Mouse (Mus musculus): ENCODE results near the gene Rdm1.
"Not testable (repeated sequence)": the region's sequence is repeated elsewhere in the genome, so short reads cannot be mapped to it uniquely, and the experiment has no call there.

Gene Rdm1

DNA sequence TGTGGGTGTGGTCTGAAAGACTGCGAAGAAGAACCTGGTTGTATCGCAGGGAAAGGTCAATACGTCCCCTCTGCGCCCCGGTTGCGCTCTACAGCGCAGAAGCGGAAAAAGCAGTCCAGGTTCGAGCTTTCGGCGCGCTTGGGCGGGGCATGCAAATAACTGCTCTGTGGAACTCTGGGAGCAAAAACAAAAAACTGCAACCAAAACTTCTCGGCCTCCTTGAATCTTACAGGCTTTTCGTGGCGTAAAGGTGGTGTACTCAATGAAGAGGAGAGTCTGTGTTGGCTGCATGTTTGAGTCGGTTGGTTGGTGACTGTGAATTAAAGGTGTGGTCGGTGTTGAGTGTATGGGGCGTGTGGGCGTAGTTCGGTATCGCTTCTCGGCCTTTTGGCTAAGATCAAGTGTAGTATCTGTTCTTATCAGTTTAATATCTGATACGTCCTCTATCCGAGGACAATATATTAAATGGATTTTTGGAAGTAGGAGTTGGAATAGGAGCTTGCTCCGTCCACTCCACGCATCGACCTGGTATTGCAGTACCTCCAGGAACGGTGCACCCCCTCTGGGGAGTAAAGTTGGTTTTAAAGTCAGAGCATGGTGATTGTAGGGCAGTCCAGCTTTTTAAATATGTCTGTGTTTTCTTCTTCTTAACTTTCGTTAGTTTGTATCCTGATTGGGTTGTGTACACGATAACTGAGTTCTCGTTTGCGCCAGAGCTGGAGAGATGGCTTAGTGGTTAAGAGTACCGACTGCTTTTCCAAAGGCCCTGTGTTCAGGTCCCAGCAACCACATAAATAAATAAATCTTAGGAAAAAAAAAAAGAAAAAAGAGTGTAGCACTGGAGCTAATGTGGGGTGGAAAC is at the start of gene Rdm1:
TSS of gene Rdm1 (plus strand) at position 201 of the 862 bp plus-strand sequence.
- DNase-seq (ENCODE audit: low spot score): peak; percentile 97

DNA sequence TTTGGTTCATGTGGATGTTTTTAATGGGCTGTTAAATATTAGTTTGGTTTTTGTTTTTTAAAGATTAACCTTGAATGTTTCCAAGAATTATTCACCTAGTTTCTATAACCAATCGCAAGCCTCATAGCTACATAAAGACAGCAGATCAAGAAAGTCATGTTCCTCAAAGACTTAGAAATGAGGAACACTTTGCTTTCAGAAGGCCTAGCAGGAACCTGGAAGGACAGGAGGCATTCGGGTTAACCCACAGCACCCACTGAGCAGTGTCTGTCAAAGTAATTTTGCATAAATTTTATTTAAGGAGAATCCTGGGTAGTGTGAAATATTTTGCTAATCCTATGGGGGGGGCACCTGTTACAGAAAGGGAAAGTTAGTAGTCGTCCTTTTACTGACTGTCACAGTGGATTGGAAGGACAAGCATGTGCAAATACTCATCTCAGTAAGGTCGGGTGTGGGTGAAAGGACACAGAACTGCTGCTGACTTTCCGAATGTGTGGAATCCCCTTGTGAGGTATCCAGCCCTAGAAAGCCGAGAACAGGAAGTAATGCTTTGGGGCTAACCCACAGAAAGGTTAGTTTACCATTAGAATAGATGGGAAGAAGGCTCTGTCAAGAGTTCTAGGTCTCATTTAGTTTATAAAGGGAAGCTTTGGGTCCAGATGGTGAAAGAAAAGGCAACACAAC is 45.8 kb upstream of the Rdm1 start:
- no peak for DNase-seq (ENCODE audit: low spot score)

DNA sequence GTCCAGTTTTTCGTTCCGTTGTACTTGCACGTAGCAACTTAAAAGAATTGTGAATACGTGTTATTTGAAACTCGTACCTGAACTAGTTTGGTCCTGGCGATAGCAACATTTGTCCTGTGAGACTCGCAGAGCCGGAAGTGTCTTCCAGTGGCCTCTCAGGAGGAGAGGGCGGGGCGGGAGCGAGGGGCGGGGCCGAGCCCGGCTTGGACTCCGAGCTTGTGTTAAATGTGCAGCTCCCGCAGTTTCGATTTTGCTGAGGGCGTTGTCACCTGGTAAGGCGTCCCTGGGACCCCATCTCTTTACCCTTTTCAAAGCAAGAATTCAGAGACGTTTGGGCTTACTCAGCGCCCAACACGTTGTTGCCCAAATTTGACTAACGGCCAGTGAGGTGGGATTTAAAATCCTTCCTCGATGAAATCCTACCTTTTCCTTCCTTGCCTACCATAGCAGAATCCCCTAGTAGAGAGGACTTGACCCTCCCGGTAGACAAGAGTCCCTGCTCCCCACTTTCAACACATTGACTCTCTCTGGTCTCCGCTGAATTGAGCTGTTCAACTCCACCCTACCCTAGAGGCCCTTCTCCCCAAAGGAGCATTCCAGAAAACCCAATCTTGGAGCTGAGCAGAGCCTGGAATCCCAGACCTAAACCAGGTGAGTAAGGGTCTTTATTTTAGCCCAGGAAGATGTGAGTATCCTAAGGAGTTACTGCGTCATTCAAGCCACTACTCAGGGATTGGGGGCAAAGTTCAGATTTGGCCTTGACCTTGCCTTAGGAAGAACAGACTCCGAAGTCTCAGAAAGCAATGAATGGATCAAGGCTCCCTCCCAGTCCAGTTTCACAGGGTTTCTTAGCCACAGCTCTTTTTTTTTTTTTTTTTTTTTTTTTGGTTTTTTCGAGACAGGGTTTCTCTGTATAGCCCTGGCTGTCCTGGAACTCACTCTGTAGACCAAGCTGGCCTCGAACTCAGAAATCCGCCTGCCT is 44.6 kb upstream of the Rdm1 start, which contains the start of gene Tmem106a:
TSS of gene Tmem106a (plus strand) at position 189 of the 982 bp plus-strand sequence.
- DNase-seq (ENCODE audit: low spot score): peak; percentile 70

DNA sequence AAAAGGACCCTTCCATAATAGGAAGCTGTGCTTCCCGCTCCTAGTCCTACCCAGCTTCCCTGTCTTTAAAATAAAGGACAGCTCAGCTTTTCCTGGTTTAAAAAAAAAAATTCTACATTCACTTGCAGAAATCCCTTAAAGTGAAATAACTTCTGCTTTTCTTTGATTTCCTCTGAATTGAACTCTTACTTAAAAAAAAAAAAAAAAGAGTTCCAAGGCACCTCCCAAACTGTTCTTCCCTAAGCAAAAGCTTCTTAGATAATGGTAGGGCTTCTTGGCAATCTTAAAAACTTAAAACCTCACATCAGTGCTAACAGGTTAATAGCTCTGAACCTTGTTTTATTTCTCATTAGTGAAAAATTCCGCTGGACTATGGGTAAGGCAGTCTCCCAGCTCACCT is 43.8 kb upstream of the Rdm1 start:
- DNase-seq (ENCODE audit: low spot score): no peak

DNA sequence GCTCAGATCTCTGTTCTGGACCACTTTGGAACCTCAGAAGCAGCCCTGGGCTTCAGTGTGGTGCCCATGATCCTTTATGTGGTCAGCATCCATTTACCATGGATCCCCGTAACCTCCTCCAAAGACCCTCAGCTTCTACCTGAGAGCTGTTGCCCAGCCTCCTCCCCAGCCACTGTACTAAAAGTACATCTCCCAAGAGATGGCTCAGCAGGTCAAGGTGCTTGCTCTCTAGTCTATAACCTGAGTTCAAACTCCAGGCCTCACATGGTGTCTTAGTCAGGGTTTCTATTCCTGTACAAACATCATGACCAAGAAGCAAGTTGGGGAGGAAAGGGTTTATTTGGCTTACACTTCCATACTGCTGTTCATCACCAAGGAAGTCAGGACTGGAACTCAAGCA is 42.0 kb upstream of the Rdm1 start:
- DNase-seq (ENCODE audit: low spot score): not testable (repeated sequence)

DNA sequence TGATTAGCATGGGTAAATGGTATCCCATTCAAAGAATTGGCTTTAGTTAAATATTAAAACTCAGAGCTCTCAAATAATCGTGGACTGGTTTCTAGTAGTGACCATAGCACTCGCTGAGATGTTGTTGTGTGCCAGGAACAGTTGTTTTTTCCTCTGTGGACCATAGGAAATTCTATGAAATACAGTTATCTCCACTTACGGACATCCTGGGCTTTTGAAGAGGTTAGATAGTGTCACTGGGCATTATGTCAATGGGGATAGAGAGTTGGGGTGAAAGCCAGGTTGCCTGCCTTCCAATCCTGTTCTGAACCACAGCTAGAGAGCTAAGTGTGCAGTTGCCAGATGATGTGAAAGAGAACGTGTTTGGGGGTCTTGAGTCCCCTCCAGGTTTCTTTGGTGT is 41.2 kb upstream of the Rdm1 start:
- DNase-seq (ENCODE audit: low spot score): no peak

DNA sequence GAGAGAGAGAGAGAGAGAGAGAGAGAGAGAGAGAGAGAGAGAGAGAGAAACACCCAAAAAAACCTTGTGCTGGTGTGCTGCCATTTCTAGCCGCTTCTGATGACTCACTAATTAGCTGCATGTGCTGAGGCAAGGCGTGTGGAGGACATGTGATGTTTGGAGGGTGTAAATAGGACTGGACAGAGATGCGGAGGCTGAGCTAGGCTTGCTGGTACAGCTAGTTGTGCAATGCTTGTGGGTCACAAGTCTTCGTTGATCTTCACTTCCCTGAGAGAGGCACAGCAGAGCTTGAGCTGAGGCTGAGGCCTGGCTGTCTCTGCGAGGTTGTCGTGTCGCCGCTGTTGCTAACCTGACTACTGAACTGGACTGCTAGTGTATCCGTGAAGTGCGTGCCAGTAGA is 39.3 kb upstream of the Rdm1 start:
- no peak for DNase-seq (ENCODE audit: low spot score)

DNA sequence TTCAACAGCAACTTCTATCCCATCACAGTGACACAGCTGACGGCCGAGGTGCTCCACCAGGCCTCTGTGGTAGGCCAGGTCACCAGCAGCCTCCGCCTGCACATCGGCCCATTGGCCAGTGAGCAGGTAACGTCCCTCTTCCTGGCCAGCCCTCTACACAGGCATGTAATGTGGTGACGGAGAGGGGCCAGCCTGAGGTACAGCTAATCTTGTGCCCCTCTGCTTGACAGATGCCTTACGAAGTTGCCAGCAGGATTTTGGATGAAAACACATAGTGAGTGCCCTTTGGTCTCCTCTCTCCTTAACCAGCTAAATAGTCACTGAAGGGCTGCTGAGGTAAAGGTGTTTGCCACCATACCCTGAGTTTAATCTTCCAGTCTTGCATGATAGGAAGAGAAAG is 38.1 kb upstream of the Rdm1 start:
- DNase-seq (ENCODE audit: low spot score): no peak

DNA sequence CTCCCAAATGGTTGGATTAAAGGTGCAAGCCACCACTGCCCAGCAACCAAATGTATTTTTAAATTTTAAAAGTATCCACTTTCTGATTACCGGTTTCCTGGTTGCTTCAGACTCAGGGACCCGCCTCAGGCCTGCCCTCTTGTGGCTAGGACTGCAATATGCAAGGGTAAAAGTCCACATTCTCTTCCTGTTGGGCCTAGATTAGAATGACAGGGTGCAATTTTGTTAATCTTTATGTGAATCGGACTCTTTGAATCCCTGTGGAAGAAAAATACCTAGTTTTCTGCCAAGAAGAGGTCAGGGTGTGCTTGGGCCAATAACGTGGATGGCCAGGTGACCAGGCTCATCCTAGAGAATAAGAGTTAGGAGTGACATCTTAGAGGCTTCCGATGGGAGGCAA is 37.6 kb upstream of the Rdm1 start:
- peak; percentile 78 for DNase-seq (ENCODE audit: low spot score)

DNA sequence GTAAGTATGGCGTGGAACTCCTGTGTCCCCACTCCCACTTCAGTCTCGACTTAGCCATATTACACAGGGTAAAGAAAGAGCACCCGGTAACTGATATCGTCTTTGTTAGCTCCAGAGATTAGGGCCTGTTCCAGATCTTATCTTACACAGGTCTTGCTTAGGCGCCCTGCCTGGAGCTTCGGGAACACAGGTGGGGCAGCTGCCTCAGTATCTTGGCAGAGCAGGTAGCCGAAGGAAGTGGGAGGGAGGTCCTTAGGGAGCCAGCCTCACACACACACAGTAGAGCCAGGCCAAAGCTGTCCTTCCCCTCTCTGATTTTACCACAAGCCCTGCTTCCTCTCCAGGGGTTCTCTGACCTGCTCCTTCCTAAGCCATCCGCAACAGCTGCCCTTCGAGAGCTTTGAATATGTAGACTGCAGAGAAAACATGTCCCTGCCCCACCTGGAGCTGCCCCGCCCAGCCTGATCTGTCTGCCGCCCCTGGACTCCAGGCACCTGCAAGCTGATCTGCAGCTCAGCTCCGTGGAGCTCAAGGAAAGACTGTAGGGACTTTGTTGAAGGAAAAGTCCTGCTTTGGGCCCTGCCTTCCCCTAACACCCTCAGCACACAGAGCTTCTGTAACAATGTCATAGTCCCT is 36.9 kb upstream of the Rdm1 start:
- no peak for DNase-seq (ENCODE audit: low spot score)

DNA sequence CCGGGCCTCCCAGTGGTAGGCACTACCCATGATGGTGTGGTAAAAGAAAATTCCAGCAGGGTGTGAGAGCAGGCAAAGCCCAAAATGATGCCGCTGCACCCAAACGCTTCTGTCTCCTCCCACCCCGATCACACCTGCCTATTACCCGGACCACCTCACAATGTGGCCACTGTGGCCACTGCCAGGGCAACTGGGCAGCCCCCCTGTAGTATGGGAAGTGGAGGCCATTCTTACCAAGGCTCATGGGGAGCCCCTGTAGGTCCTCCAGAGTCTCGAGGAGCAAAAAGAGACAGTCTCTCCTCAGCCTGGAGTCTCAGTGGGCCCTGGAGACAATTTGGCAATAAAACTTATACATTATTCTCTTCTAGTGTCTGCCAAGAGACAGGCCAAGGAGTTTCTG is 27.8 kb upstream of the Rdm1 start, which contains the start of gene Gm11634:
TSS of gene Gm11634 (minus strand) at position 101 of the 400 bp plus-strand sequence.
- DNase-seq (ENCODE audit: low spot score): no peak

DNA sequence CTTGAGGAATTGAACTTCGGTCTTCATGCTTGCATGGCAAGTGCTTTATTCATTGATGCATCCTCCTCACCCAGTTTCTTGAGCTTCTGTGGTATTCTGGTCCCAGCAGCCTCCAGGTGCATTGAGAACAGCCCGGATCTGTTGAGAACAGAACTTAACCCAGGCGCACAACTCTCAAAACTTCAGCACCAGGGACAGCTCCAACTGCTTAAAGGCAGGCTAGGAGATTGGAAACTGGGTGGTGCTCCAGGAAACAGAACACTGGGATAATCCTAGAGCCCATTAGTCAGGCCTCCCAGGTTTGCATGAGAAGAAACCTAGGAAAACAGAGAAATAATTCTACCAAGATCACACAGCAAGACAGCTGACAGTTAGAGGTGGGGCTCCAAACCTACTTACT is 24.5 kb upstream of the Rdm1 start:
- DNase-seq (ENCODE audit: low spot score): peak; percentile 79

DNA sequence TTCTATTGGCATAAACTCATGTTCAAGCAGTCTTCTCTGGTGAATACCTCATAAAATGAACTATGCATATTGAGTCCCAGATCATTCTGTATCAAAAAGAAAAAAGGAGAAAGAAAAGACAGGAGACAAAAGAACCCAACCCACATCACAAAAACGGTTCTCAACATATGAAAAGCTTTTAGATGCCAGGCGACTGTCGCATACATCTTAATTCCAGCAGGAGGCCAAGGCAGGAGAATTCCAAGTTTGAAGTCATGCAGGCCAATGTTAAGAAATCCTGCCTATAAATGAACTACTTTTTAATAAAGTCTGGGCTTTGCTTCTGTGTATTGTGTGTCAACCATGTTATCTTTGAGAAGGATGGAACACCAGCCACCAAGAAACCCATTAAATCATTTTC is 22.9 kb upstream of the Rdm1 start:
- no peak for DNase-seq (ENCODE audit: low spot score)

DNA sequence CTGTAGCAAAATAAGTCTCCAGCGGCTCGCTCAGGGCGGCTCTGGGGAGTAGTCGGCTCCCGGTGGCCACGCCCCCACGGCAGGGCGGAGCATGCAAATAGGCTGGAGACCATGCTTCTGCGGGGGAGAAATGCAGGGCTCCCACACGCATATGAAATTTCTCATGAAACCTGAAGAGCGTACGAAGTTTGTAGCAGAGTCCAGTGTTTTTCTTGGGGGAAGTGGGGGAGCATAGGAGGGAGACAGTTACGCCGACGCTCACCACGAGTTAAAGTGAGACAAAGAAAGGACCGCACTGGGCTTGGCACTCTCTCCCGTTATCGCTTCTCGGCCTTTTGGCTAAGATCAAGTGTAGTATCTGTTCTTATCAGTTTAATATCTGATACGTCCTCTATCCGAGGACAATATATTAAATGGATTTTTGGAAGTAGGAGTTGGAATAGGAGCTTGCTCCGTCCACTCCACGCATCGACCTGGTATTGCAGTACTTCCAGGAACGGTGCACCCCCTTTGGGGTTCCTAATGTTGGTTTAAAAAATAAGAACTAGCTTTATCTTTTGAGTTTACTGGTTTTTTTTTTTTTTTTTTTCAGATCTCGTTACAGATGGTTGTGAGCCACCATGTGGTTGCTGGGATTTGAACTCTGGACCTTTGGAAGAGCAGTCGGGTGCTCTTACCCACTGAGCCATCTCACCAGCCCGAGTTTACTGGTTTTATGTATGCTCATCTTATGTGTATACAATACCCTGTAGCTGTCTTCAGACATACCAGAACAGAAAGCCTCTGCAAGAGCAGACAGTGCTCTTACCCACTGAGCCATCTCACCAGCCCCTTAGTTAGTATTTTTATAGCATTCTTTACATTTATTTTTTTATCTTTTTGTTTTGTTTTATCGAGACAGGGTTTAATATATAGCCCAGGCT is 22.2 kb upstream of the Rdm1 start:
- peak; percentile 82 for DNase-seq (ENCODE audit: low spot score)

DNA sequence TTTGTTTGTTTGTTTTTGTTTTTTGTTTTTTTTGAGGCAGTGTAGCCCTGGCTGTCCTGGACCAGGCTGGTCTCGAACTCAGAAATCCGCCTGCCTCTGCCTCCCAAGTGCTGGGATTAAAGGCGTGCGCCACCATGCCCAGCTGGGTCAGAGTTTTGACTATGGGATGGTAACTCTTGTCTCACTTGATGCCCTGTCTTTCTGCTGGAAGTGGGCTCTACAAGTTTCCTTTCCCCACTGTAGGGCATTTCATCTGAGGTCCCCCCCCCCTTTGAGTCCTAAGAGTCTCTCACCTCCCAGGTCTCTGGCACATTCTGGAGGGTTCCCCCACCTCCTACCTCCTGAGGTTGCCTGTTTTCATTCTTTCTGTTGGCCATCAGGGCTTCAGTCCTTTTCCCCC is 19.9 kb upstream of the Rdm1 start:
- not testable (repeated sequence) for DNase-seq (ENCODE audit: low spot score)

DNA sequence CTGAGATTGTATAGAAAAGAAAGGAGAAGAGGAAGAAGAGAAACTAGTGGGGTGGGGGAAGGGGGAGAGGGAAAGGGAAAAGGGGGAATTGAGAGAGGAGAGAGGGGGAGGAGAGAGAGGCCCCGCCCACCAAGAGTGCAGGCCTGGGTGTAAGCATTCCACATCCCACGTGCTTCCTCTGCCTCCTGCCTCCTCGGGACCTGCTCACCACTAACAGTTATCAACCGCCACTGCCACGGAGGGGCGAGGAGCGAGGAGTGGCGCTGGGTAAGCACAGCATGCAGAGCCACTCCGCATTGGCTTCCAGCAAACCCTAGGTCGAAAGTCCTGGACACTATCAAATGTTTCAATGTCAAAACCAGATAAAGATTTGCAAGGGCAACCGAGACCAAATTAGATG is 16.6 kb upstream of the Rdm1 start:
- DNase-seq (ENCODE audit: low spot score): no peak

DNA sequence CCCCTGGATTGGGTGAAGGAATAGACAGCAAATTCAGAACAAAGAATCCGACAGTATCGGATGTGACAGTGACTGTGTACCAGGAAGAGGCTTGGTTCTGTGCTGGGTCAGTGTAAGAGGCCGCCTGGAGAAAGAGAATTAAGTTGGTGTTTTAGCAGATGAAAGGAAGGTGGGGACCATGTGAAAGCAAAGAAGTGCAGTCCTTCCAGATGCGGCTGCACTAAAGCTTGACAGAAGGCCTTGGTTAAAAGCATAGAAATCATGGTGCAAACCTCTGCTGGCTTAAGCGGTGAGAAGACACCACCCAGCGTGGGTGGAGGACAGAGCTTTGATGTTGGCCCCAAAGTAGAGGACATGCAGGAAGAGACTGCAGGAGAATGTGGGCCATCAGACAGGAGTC is 13.4 kb upstream of the Rdm1 start:
- DNase-seq (ENCODE audit: low spot score): no peak

DNA sequence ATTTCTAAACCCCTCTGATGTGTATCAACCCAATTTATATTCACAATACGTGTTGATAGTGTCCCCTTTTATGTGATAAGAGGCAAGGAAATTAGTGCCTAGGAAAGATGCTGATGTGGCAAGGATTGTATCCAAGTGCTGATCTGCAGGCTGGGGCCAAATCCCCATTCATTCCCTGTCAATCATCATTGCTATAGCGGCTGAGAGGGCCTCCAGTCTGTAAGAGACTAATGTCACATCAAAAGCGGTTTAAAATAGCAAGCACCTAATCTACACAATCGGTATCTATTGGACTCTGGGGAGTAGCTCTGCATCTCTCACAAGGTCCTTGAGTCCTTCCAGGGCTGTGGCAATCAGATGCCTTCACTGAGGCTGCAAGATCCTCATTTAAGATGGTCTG is 12.9 kb upstream of the Rdm1 start:
- DNase-seq (ENCODE audit: low spot score): no peak

DNA sequence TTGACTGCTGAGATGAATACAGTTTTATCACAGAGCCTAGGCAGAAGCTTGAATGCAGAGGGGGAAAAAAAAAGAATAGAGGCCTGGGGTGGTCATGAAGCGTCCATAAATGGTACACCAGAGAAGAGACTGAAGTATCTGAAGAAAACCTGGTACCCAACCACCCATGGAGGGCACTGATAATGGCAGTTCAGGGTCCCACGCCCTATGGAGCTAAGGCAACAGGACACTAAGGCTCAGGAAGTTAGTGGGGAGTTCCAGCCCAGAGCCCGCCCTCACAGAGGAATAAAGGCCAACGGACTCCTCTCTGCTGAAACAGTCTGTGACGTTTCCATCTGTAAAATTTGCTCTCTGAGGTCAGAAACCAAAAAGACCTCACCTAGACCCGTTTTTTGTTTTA is 11.6 kb upstream of the Rdm1 start:
- no peak for DNase-seq (ENCODE audit: low spot score)

DNA sequence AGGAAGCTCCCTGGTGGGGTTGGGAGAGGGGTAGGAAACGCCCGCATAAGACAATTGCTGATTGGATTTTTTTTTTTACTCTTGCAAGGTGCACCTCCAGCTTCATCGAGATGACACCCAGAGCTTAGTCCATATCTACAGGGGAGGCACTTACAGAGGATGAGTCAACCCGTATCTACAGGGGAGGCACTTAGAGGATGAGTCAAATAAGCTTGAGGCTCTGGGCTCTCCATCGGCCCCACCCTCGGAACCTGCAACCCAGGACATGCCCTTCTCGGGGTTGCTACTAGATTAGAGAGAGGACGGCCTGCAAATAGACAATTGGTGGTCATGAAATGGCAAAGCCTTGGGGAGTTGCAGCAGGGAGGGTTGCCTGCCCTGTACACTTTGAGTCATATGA is 10.9 kb upstream of the Rdm1 start:
- DNase-seq (ENCODE audit: low spot score): no peak
